12 mouse cellular contexts compared by ENCODE assay signal in the genomic region with DNA sequence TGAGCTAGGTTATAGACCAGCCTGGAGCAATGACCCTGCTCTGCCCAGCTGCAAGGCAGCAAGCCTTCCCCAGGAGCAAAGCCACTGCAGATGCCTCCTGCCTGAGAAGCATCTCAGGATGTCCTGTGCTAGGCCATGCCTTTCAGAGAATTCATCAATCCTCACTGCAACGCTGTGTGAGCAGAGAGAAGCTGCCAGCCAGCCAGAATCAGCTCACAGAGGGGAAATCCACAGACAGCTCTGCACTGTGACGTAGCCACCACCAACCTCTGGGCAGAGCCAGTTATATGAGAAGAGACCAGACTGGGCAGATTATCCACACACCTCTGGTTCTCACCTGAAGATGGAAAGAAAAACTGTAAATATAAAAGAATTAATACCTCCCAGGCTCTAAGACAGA.
DNase-seq lines count a peak whose midpoint lies in the region; ATAC-seq and TF ChIP-seq lines count a peak whose summit lies in the region.
"Had no signal": no experiment of that assay in that cellular context is flagged by ENCODE, and none has a peak within 500 bp of the region (broad histone marks: within the 10 kb centered on the region; RNA-seq: fewer than 3 reads in every experiment).

No protein-coding gene starts in this region.

- no peaks in the 10 kb centered on the region for H3K27me3 ChIP-seq in stomach, embryonic 15.5 days (replicated peaks)
- H3K27me3 ChIP-seq in stomach, postnatal 0 days (ENCODE audit: control insufficient read depth, insufficient read depth, low read length), result no peaks in the 10 kb centered on the region
- no peaks in the 10 kb centered on the region for H3K27me3 ChIP-seq in hindbrain, embryonic 14.5 days (ENCODE audit: control insufficient read depth, insufficient read depth, low read length)
- no peaks in the 10 kb centered on the region; the same call in 1 of the 2 replicates for H3K27me3 ChIP-seq in midbrain, embryonic 16.5 days (ENCODE audit: control insufficient read depth, insufficient read depth, low read depth, low read length)
- H3K27me3 ChIP-seq: limb, embryonic 13.5 days had no signal

- peaks cover 6% of the 10 kb centered on the region; the same call in 1 of the 2 replicates for H3K4me1 ChIP-seq in stomach, embryonic 15.5 days
- H3K4me1 ChIP-seq in stomach, postnatal 0 days (replicated peaks; ENCODE audit: control insufficient read depth, insufficient read depth), result no peaks in the 10 kb centered on the region
- peaks cover 50% of the 10 kb centered on the region for H3K4me1 ChIP-seq in hindbrain, embryonic 14.5 days (replicated peaks; ENCODE audit: control insufficient read depth, insufficient read depth, low read length)
- H3K4me1 ChIP-seq in midbrain, embryonic 16.5 days (ENCODE audit: control insufficient read depth, insufficient read depth, low read length), result peaks cover 52% of the 10 kb centered on the region

- 59% methylated on average over 2 of the region's 2 CpGs for WGBS in stomach, embryonic 15.5 days
- WGBS in stomach, postnatal 0 days, result 51% methylated on average over 2 of the region's 2 CpGs
- WGBS in hindbrain, embryonic 14.5 days, result 35% methylated on average over 2 of the region's 2 CpGs
- WGBS in midbrain, embryonic 16.5 days, result 57% methylated on average over 2 of the region's 2 CpGs

- no peak overlapping the region for H3K9ac ChIP-seq in stomach, embryonic 15.5 days
- H3K9ac ChIP-seq in stomach, postnatal 0 days (ENCODE audit: low read length), result no peak overlapping the region
- H3K9ac ChIP-seq in hindbrain, embryonic 14.5 days, result 0 out of 2 replicates have a peak overlapping the region, but pooled peaks have one; percentile 28
- H3K9ac ChIP-seq in midbrain, embryonic 16.5 days (ENCODE audit: low read depth, low read length), result 0 out of 2 replicates have a peak overlapping the region, but pooled peaks have one; percentile 14
- H3K9ac ChIP-seq: limb, embryonic 13.5 days had no signal

- intact Hi-C loops in gastrocnemius, adult 2 months (cut with DNase I), result no loop called here

- DNase-seq in stomach, postnatal 0 days (ENCODE audit: low spot score), result no peak
- DNase-seq in hindbrain, embryonic 14.5 days (ENCODE audit: low spot score), result no peak
- DNase-seq in urinary bladder, adult 2 months (ENCODE audit: low spot score), result no peak
- no peak for DNase-seq in kidney, adult 8-10 months
- DNase-seq in gastrocnemius, adult 2 months, result no peak
- DNase-seq: gastrocnemius, postnatal 10 days; heart, postnatal 14 days; kidney, adult 18-20 months; lung, postnatal 4 days had no signal

- peak overlapping the region; percentile 23; the same call in 1 of the 2 replicates for H3K27ac ChIP-seq in stomach, embryonic 15.5 days
- H3K27ac ChIP-seq in stomach, postnatal 0 days (replicated peaks), result no peak overlapping the region
- H3K27ac ChIP-seq in hindbrain, embryonic 14.5 days, result peak overlapping the region; percentile 77
- H3K27ac ChIP-seq in midbrain, embryonic 16.5 days (ENCODE audit: low read length), result peak overlapping the region; percentile 38
- no peak overlapping the region for H3K27ac ChIP-seq in gastrocnemius, adult 2 months
- H3K27ac ChIP-seq: limb, embryonic 13.5 days had no signal

- H3K4me2 ChIP-seq in stomach, embryonic 15.5 days, result no peak overlapping the region
- no peak overlapping the region for H3K4me2 ChIP-seq in stomach, postnatal 0 days (replicated peaks; ENCODE audit: low read depth)
- no peak overlapping the region for H3K4me2 ChIP-seq in hindbrain, embryonic 14.5 days (replicated peaks)
- no peak overlapping the region for H3K4me2 ChIP-seq in midbrain, embryonic 16.5 days (ENCODE audit: low read length)
- H3K4me2 ChIP-seq: limb, embryonic 13.5 days had no signal

- H3K36me3 ChIP-seq in stomach, embryonic 15.5 days, result no peaks in the 10 kb centered on the region
- no peaks in the 10 kb centered on the region for H3K36me3 ChIP-seq in stomach, postnatal 0 days (ENCODE audit: control insufficient read depth, insufficient read depth, low read length)
- no peaks in the 10 kb centered on the region for H3K36me3 ChIP-seq in hindbrain, embryonic 14.5 days (replicated peaks; ENCODE audit: control insufficient read depth, insufficient read depth)
- H3K36me3 ChIP-seq in midbrain, embryonic 16.5 days (ENCODE audit: control insufficient read depth, insufficient read depth, low read length), result no peaks in the 10 kb centered on the region

- no peak for TF ChIP-seq CTCF in stomach, postnatal 0 days (IDR thresholded peaks at IDR 0.05; ENCODE audit: low read depth)
- no peak for TF ChIP-seq CTCF in gastrocnemius, adult 2 months (IDR thresholded peaks at IDR 0.05)

- TF ChIP-seq EP300 in stomach, postnatal 0 days (optimal IDR thresholded peaks at IDR 0.05), result no peak

- H3K9me3 ChIP-seq in stomach, embryonic 15.5 days, result no peaks in the 10 kb centered on the region
- H3K9me3 ChIP-seq in stomach, postnatal 0 days (ENCODE audit: control insufficient read depth, low read length), result no peaks in the 10 kb centered on the region
- no peaks in the 10 kb centered on the region for H3K9me3 ChIP-seq in hindbrain, embryonic 14.5 days (ENCODE audit: control insufficient read depth, low read length)
- no peaks in the 10 kb centered on the region for H3K9me3 ChIP-seq in midbrain, embryonic 16.5 days (replicated peaks; ENCODE audit: control insufficient read depth, low read length, poor library complexity, severe bottlenecking)
- H3K9me3 ChIP-seq: limb, embryonic 13.5 days had no signal

- ATAC-seq in stomach, embryonic 15.5 days (ENCODE audit: insufficient read depth, low FRiP score, low read depth), result no peak
- no peak for ATAC-seq in stomach, postnatal 0 days (ENCODE audit: low FRiP score, low TSS enrichment)
- 0 out of 2 replicates have a peak, but pooled peaks have one; percentile 42 for ATAC-seq in hindbrain, embryonic 14.5 days (ENCODE audit: low FRiP score)
- no peak for ATAC-seq in midbrain, embryonic 16.5 days

- no peak overlapping the region for H3K4me3 ChIP-seq in stomach, embryonic 15.5 days (replicated peaks)
- H3K4me3 ChIP-seq in stomach, postnatal 0 days (ENCODE audit: low read depth, low read length), result no peak overlapping the region
- H3K4me3 ChIP-seq in hindbrain, embryonic 14.5 days (replicated peaks; ENCODE audit: low read length), result no peak overlapping the region
- H3K4me3 ChIP-seq in midbrain, embryonic 16.5 days (ENCODE audit: low read depth, low read length), result no peak overlapping the region
- no peak overlapping the region for H3K4me3 ChIP-seq in gastrocnemius, adult 2 months
- H3K4me3 ChIP-seq: limb, embryonic 13.5 days had no signal

Comparison
In these comparisons a context has a peak if more than half of its experiments do, and no peak if none do; other contexts are left out.
1. H3K27ac ChIP-seq: peak in stomach, embryonic 15.5 days (single experiment), hindbrain, embryonic 14.5 days (single experiment) and midbrain, embryonic 16.5 days (single experiment); none in stomach, postnatal 0 days (single experiment) and gastrocnemius, adult 2 months (single experiment).
2. H3K9ac ChIP-seq: peak in hindbrain, embryonic 14.5 days (single experiment) and midbrain, embryonic 16.5 days (single experiment); none in stomach, embryonic 15.5 days (single experiment) and stomach, postnatal 0 days (single experiment).